Mouse (Mus musculus) heart, adult 8-10 months (tissue): Measurements from ENCODE around the gene Prpf40b. TPM values are rescaled to one million over a fixed set of nuclear protein-coding genes. Genes with fewer than 3 reads are reported as not detected.
"Not testable (repeated sequence)": the region's sequence is repeated elsewhere in the genome, so short reads cannot be mapped to it uniquely, and the experiment has no call there.

Experiments used
- DNase-seq: peaks from one replicate; pipeline ENCODE4 v3.0.0; 2022; ENCODE audit warnings: low spot score
- total RNA-seq, 4 experiments: library from RNA; stranded (reverse); gene quantifications; 2 replicates each; pipeline ENCODE4 v1.2.4; 2022

Prpf40b gene
- 10 to 100 TPM; 16.4 to 22.6 (median 20.3) TPM for total RNA-seq

DNA sequence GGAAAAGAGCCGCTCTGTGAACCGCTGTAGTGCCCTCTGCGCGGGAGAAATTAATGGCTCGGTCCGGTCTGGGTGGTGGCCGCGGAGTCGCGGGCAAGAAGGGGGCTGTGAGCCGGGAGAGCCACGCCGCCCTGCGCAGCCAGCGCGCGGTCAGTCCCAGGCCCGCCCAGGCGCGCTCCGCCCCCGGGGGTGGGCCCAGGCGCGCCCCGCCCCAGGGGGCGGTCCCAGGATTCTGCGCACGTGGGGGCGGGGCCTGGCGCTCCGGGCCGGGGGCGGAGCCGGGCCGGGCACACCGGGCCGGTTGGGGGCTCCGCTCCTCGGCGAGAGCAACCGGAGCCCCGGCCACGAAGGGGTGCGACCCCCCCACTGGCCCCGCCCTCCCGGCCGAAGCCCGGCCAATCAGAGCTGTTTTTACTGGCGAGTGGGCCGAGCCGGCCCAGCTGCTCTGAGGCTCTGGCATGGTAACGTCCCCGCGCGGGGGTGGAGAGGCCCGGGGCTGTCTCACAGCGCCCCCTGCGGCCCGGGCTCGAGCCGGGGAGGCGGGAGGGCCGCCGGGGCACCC, at the start of gene Prpf40b:
Gene Prpf40b, plus strand, starts transcription at position 275 of the 562 bp plus-strand sequence.
- DNase-seq = peak; percentile 90

DNA sequence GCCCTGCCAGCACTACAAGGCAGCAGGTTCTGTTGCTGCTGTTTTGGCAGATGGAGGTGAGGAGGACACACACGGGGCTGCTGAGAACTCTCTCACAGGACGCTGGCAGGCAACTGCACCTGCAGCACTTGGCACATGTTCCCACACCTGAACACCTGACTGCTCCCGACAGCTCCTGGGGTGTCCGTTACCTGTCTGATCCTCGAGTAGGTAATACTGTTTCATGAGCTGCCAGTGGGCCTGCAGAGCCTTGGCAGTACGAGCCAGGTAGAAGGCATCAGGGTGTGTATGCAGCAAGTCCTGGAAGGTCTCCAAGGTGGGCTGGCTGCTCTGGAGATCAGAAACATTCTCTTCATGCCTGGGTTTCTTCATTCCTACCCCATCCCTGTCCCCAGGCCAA, 48.2 kb upstream of the Prpf40b start:
- not testable (repeated sequence) for DNase-seq

DNA sequence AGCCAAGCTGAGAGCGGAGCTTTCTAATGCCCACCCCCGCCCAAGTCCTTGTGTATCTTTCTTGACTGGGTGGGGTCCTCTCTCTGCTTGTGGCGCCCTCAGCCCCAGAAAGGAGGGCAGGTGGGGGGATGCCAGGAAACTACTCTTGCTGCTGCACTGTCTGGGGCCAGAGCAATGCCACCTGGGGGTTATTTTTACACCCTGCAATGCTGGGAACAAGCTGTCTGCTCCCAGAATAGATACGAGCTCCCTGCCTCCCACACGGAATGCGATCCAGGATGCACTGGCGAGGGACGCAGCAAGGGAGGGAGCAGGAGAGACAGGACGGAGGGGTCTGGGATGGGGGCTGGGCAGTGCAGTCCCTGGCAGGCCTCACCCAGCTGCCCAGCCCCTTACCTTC, 45.9 kb upstream of the Prpf40b start:
- peak; percentile 59 for DNase-seq

DNA sequence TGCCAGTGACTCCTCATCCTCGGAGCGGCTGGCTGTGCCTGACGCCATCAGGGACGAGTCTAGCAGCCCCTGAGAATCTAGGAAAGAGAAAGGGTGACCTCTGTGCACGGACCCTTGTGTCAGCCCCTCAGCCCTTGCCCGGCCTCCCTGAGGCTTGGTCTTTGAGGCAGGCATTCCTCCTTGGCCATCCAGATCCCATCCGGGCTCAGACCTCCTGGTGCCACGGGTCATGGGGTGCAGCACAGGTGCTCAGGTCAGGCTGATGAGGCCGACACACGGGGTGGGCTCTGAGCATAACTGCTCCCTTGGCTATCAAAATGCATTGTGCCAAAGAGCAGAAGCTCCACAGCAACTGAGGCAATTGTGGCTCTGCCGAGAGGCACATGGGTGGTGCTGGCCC, 44.9 kb upstream of the Prpf40b start:
- DNase-seq = no peak

DNA sequence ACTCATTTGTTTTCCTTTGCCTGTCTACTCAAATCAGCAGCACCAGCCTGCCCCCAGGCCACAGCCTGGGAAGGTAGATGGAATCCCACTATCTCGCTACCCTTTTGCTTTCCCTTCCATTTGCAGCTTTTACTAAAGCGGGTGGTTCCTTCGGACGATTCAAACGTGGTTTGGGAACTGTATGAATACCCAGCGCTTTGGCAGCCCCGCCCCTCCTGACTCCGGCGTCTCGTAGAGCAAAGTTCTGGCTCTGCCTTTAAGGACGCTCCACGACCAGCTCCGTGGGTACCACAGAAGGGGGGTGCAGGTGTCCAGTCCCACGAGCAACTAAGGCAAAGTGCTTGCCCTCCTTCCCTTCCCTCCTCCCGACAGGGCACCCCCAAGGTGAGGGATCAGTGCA, 43.8 kb upstream of the Prpf40b start:
- DNase-seq = not testable (repeated sequence)

DNA sequence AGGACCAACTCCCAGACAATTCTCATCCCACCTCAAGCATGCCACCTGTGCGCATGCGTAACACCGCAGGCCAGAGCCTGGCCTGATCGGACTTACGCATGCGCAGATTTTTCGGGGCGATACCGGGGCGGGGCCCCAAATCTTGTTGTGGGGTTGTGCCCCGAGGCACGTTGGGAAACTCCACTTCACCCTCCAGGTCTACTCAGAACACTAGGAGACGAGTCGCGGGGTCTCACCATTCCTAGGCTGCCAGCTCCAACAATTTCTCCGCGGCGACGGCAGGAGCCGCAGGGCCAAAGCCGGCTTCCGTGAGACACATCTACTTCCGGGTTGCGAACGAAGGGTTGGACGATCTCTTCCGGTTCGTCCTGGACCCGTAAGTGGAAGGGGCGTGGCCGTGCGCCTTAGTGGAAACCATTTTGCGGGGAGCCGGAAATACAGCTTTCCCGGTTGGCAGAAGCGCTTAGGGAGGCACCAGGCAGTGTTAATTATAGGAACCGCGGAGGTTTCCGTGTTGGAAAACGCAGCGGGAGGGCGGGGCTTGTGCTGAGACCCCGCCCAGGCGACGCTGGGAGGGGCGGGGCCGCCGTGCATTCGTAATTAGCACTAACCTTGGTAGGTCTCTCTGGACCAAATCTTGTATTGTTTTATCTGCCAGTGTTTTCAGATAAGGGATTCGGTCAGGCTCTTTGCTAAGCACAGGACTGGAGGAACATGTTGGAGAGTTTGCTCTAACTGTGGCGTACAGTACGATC, 43.1 kb upstream of the Prpf40b start, which contains the start of gene Mcrs1:
Gene Mcrs1, minus strand, starts transcription at position 336 of the 755 bp plus-strand sequence.
- DNase-seq = peak; percentile 99

DNA sequence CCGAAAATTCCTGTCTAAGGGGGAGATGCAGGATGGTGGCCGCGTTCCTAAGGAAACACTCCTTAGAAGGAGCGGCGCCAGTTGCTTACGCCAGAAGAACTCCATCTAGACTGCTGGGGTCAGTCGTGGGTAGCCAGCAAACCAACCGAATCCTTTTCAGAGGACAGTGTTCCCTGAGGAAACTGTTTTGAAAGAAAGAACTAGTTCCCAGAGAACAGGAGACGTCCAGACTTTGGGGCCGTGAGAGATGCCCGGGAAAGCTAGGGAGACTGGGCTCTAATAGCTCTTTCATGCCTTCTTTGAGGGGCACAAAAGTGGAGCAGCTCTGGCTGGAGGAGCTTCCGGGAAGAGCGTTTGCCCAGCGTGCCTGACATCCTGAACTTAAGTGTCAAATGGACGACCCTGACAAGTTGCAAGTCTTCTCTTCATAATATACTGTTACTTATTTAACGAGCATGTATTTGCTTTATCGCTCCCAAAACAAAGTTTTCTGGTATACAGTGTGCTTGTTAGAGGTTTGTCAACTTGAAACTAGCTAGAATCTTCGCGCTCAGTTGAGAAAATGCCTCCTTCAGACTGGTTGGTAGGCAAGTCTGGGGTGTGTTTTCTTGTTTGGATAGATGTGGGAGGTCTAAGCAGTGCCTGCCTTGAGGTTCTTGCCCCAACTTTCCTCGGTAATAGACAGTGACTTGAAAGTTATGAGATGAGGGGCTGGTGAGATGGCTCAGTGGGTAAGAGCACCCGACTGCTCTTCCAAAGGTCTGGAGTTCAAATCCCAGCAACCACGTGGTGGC, 42.3 kb upstream of the Prpf40b start:
- no peak for DNase-seq

DNA sequence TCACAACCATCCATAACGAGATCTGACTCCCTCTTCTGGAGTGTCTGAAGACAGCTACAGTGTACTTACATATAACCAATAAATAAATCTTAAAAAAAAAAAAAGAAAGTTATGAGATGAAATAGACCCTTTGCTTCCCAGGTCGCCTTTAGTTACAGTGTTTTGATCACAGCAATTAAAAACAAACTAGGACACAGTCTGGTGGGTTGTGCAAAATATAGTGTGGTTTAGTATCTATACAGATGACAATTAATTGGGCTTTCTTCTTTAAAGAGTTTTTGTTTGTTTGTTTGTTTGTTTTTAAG, 41.8 kb upstream of the Prpf40b start:
- DNase-seq = not testable (repeated sequence)

DNA sequence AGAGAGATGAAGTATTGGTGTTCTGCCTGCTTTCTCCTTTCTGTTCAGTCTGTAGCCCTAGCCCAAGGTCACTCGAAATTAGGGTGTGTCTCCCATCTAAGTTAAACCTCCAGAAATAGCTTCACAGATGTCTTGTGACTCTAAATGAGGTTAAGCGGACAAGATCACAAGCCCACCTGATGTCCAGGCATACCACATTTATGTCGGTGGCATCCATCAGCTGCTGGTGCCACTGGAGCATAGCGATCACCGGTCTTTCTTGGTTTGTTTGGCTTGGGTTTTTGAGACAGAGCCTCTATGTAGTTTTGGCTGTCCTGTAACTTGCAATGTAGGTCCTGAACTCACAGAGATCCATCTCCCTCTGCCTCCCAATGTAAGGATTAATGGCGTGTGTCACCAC, 41.1 kb upstream of the Prpf40b start:
- no peak for DNase-seq

DNA sequence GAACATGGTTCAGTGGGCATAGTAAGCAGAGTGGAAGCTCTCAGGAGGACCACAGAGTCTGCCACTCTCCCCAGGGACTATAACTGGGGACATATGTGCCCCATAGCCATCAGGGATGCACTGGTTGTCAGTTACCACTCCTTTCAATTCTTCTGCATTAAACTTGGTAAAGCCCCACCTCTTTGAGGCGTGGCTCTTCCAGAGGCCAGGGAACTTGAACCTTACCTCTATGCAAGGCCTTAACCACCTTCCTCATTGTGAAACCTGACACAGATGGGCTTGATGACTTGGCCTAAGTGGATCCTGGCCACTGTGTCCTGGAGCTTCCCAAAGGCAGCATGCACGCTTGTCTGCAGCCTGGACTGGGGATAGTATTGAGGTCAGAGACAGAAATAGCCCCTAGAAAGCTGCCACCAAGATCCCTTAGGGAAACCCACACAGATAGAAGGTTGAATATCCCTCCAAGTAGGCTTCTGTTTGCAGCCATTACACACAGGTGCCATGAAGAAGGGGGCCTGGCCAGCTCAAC, 40.3 kb upstream of the Prpf40b start:
- no peak for DNase-seq

DNA sequence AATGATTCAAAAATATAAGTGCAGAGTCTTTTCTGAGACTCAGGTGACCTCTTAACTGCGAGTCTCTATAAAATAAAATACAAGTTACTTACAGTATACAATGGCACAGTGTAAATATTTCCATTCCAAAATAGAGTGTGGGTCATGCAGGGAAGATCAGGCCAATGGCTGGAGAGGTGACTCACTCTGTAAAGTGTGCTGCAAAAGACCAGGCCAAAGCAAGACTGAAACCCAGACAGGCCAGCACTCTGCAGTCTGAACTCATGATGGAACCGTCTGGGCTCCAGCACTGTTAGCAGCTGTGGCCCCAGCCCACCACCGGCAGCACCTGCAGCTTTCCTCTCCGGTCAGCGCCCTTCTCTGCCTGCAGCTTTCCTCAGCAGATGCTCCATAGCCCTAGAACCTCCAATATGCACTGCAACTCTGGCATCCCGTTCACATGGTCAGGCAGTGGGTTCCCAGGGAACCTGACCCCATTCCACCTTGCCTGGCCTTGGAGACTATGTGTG, 39.6 kb upstream of the Prpf40b start:
- DNase-seq = no peak

DNA sequence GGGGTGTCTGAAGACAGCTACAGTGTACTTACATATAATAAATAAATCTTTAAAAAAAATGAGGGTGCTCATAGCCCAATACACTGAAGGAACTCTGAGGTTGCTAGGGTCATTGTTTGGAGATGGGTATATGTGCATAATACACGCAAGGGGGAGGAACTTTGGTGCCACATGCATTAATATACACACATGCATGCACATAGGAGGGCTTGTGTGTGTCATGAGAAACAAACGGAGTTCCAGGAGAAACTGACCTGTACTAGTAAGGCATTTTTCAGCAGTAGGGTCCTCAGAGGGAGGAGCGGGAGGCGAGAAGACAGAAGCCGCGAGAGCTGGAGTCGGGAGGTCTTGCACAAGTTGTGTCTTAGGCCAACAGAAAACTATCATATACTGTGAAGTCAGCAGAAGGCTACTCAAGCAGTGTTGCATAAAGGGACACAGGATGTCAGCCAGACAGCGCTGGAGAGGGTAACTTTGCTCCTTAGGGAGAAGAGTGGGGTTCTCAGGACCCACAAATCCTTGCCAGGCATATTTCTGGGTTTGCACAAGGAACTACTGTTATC, 35.6 kb upstream of the Prpf40b start:
- no peak for DNase-seq

DNA sequence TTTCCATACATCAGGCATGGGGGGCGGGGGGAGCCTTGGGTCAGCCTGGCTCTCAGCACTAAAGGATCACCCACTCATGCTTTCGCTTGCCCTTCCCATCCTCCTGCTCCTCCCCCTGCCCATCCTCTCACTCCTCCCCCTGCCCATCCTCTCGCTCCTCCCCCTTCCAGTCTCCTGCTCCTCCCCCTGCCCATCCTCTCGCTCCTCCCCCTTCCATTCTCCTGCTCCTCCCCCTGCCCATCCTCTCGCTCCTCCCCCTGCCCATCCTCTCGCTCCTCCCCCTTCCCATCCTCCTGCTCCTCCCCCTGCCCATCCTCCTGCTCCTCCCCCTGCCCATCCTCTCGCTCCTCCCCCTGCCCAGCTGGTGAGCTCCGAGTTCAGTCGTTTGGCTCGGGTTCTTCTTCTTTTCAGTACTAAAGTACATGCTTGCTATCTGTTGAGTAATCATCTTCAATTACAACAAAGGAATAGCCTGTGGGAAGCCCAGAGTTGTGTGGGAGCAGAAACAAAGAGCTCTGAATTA, 35.1 kb upstream of the Prpf40b start:
- peak; percentile 57 for DNase-seq

DNA sequence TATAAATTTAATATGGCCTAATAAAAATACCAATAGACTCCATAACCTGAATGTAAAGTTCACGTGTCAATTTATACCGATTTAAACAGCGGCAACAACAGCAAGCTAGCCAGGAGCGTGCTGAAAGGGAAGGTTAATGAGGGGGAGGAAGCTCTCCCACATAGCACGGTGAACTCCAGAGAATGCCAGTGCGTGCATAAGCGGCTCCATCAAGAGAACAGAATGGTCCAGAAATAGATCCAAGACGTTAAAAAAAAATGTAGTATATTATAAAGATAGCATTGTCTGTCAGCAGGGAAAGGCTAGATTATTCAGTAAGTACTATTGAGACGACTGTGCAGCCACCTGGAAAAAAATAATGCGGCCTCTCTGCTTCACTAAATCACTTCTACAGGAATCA, 32.2 kb upstream of the Prpf40b start:
- no peak for DNase-seq

DNA sequence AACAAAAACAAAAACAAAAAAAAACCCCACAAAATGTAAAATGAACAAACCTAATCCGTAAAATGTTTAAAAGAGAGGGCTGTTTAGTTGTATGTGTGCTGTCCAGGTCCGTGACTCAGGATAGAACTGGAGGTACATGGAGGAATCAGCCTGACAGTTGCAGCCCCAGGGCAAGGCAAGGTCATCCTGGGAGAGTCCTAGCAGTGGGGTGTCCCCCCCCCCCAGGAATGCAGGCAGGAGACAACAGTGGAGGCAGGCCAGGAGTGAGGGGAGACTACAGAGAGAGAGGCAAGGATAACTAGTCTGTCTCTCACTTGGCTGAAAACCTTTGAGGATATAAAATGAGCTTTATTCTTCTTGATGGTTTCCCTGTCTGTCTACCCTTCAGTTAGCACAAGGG, 30.5 kb upstream of the Prpf40b start:
- no peak for DNase-seq

DNA sequence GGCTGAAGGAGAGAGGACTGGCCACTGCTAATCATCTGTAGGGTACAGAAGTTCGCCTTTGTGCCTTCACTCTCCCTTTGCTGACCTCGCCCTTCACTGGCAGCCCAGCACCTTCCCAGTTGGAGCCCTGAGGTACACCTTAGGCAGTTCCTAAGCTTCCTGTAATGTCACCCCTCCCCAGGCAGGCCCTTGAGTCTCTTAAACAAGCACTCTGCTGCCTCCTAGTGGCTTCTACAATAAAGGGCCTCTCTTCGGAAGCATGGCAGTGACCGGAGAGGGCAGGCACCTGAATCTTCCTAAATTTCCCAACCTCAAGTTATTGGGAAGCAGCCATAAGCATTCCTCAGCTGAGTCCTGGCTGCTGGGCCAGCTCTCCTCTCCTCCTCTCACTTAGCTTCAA, 29.2 kb upstream of the Prpf40b start:
- peak; percentile 74 for DNase-seq

DNA sequence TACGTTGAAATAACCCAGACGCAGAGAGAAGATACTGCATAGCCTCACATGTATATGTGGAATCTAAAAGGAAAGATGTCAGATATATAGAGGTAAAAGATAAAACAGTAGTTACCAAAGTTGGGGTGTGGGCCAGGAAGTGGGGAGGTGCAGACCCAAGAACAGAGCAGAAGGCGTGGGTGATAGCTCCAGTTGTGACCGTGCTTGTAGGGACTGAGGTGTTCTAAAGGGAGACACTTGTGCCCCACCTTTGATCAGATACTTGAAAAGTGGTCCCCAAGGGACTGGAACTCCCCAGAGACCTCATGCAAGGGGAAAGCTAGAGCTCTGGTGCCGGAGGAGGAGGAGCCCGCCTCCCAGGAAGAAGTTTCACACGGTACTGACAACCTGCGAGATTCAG, 18.8 kb upstream of the Prpf40b start:
- no peak for DNase-seq

DNA sequence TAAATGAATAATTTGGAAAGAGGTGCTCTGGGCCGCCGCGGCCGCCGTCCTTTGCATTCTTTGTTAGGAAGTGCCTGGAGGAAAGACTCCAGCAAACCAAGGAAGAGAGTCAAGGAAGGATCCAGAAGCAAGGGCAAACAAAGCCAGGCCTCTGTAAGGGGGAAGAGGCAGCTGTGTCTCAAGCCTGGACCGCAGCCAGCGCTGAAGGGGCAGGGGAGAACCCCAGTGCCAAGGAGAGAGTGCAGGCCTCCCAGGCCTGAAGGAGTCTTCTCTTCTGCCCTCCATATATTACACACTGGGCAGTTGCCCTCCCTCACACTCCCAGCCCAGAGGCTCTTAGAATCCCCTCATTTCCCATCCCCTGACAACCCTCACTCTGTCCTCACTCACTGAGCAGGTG, 16.6 kb upstream of the Prpf40b start:
- DNase-seq = no peak

DNA sequence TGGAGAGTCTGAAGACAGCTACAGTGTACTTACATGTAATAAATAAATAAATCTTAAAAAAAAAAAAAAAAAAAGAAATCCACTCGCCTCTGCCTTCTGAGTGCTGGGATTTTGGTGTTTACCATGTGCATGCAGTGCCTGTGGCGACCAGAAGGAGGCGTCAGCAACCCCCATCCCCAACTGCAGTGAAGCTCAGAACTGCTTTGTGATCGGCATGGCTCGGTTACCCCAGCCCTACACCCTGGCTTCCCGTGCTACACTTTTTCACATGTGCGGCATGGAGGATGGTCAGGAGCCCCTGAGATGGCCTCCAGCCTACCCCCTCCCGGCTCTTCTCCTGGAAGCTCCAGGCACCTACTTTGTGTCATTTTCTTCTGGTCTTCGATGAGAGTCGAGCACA, 11.4 kb upstream of the Prpf40b start:
- DNase-seq = no peak

DNA sequence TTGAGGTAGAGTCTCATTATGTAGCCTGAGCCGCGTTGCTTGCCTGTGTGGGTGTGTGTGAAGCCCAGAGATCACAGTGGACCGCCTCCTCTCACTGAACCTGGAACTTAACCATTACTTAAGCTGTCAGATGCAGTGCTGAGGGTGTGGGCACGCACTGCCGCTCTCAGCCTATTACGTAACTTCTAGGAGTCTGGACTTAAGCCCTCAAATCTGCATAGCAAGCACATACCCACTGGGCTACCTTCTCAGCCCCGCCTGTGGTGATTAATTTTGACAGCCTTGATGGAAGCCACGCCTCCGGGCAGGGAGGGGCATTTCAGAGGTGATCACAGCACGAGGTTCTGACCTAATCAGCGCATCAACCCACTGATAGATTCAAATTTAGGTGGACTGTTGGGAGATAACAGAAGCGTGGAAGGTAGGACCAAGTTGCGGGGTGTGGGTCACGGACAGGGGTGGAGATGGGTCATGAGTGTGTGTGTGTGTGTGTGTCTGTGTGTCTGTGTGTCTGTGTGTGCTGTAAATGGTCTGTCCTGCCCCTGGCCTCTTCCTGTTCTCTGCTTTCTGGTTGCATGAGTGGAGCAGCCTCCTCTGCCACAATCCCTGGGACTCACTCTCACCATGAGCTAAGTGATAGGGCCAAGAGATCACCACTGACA, 10.2 kb upstream of the Prpf40b start:
- DNase-seq = no peak

DNA sequence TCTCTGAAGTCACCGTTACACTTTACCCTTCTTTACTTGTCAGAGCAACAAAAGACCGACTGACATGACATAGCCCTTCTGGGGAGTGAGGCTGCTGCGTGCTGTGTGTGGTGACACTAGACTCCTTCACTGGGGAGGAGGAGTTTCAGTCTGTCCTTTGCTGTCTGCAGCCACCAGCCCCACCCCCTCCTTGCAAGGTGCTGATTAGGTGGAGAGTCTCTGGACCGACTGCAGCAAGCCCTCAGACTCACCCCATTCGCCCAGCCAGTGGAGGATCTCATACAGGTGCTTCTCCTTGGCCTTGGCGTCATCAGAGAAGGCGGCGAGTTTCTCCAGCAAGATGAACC, 9.7 kb upstream of the Prpf40b start:
- DNase-seq = no peak
